Mouse (Mus musculus) heart, embryonic 14.5 days (tissue): Measurements from ENCODE around the gene Erg. TPM values are rescaled to one million over a fixed set of nuclear protein-coding genes. Genes with fewer than 3 reads are reported as not detected.

Source experiments
- ATAC-seq: fragments of 200-750 bp; cut with Nextera tagmentation; 2 replicates; pipeline ENCODE4 v1.8.0; 2017; ENCODE audit warnings: low read depth, moderate TSS enrichment; ENCODE audit not compliant: insufficient number of reproducible peaks, insufficient read depth, low FRiP score
- H3K27ac ChIP-seq, 2 experiments: fragments of 200-500 bp in 1 of 2; fragments of 300-500 bp in 1 of 2; sonication (generic) in 1 of 2; replicated peaks in 1 of 2; 2 replicates each; pipeline ENCODE4 v1.5.1; 2012 to 2014; ENCODE audit warnings: low read depth in 2 of 2, low read length in 2 of 2, control low read depth in 1 of 2, mild to moderate bottlenecking in 1 of 2, mixed read lengths in 1 of 2; ENCODE audit not compliant: control insufficient read depth in 1 of 2, insufficient read depth in 1 of 2
- H3K27me3 ChIP-seq: fragments of 300-500 bp; sonication (generic); 2 replicates; pipeline ENCODE4 v1.6.1; 2014; ENCODE audit warnings: mild to moderate bottlenecking, low read length, control low read depth; ENCODE audit not compliant: control insufficient read depth, insufficient read depth
- H3K36me3 ChIP-seq: fragments of 300-500 bp; sonication (generic); 2 replicates; pipeline ENCODE4 v1.6.1; 2014; ENCODE audit warnings: mild to moderate bottlenecking, control low read depth, low read length, mixed read lengths; ENCODE audit not compliant: control insufficient read depth, insufficient read depth
- H3K4me1 ChIP-seq, 2 experiments: fragments of 200-500 bp in 1 of 2; fragments of 300-500 bp in 1 of 2; sonication (generic) in 1 of 2; 2 replicates each; pipeline ENCODE4 v1.6.1; 2012 to 2014; ENCODE audit warnings: low read length in 2 of 2, control low read depth in 1 of 2, mixed read lengths in 1 of 2; ENCODE audit not compliant: control insufficient read depth in 2 of 2, insufficient read depth in 2 of 2
- H3K4me2 ChIP-seq: fragments of 300-500 bp; sonication (generic); 2 replicates; pipeline ENCODE4 v1.6.1; 2014; ENCODE audit warnings: mild to moderate bottlenecking, low read length
- H3K4me3 ChIP-seq, 2 experiments: fragments of 200-500 bp in 1 of 2; fragments of 300-500 bp in 1 of 2; sonication (generic) in 1 of 2; 2 replicates each; pipeline ENCODE4 v1.5.1; 2012 to 2014; ENCODE audit warnings: low read length in 2 of 2, mild to moderate bottlenecking in 2 of 2, control low read depth in 1 of 2, low read depth in 1 of 2, moderate library complexity in 1 of 2; ENCODE audit not compliant: control insufficient read depth in 1 of 2, insufficient read depth in 1 of 2
- H3K9ac ChIP-seq: fragments of 300-500 bp; sonication (generic); 2 replicates; pipeline ENCODE4 v1.6.1; 2014; ENCODE audit warnings: mild to moderate bottlenecking, low read length
- H3K9me3 ChIP-seq: fragments of 300-500 bp; sonication (generic); 2 replicates; pipeline ENCODE4 v1.6.1; 2016; ENCODE audit warnings: low read length, control low read depth; ENCODE audit not compliant: control insufficient read depth
- WGBS: fragments of 180-500 bp; shearing (Covaris S2); extraction: QIAGEN DNeasy Blood & Tissue Kit; methylation state at CpG from one replicate; pipeline ENCODE4 v1.1.7; 2014; 5-methylcytosine and 5-hydroxymethylcytosine counted together
- polyA plus RNA-seq: library from polyadenylated mRNA; unstranded; fragments of >200 nt; fragmentation: Nextera tagmentation; extraction: Ambion mirVana; gene quantifications from 2 replicates; pipeline ENCODE4 v1.2.1, GENCODE M21; 2014

The Erg gene
- polyA plus RNA-seq, 1 experiment from 2014 or later = 5.7 TPM

- Histone ChIP-seq H3K4me1 (no peaks in the 10 kb centered on the region; a peak in 1 of 4 replicates), H3K9me3 (no peaks in the 10 kb centered on the region), H3K27me3 (no peaks in the 10 kb centered on the region), H3K9ac (no peak overlapping the region), H3K4me3 (no peak overlapping the region), H3K4me2 (no peak overlapping the region), H3K27ac (no peak overlapping the region), H3K36me3 (no peaks in the 10 kb centered on the region)
- ATAC-seq = no peak
- WGBS = 35% methylated on average over 6 of the region's 6 CpGs
Measured at GRCm38 (mm10) chr16:95615579-95615978, 29.2 kb upstream of the Erg start.

- H3K9ac ChIP-seq = no peak overlapping the region
- H3K4me3 ChIP-seq = no peak overlapping the region
- H3K4me1 ChIP-seq = no peaks in the 10 kb centered on the region; a peak in 1 of 4 replicates
- no peak overlapping the region for H3K4me2 ChIP-seq
- no peak for ATAC-seq
- no peaks in the 10 kb centered on the region for H3K27me3 ChIP-seq
- no peak overlapping the region for H3K27ac ChIP-seq
- H3K36me3 ChIP-seq = no peaks in the 10 kb centered on the region
- 76% methylated on average over 2 of the region's 2 CpGs for WGBS
- no peaks in the 10 kb centered on the region for H3K9me3 ChIP-seq
Measured at GRCm38 (mm10) chr16:95614482-95614881, 28.1 kb upstream of the Erg start.

- H3K4me2 ChIP-seq = no peak overlapping the region
- 75% methylated on average over 20 of the region's 20 CpGs for WGBS
- H3K9me3 ChIP-seq = no peaks in the 10 kb centered on the region
- no peak overlapping the region for H3K9ac ChIP-seq
- ATAC-seq = no peak
- no peak overlapping the region for H3K27ac ChIP-seq
- no peaks in the 10 kb centered on the region for H3K27me3 ChIP-seq
- H3K36me3 ChIP-seq = no peaks in the 10 kb centered on the region
- H3K4me3 ChIP-seq = no peak overlapping the region
- H3K4me1 ChIP-seq = no peaks in the 10 kb centered on the region
Measured at GRCm38 (mm10) chr16:95611982-95612746, 25.8 kb upstream of the Erg start.

GRCm38 (mm10) chr16:95608624-95609023, 22.2 kb upstream of the Erg start:
- H3K9me3 ChIP-seq = no peaks in the 10 kb centered on the region
- 63% methylated on average over 7 of the region's 7 CpGs for WGBS
- no peaks in the 10 kb centered on the region for H3K36me3 ChIP-seq
- no peak for ATAC-seq
- no peak overlapping the region for H3K4me3 ChIP-seq
- no peaks in the 10 kb centered on the region for H3K4me1 ChIP-seq
- no peak overlapping the region for H3K9ac ChIP-seq
- no peak overlapping the region for H3K4me2 ChIP-seq
- H3K27me3 ChIP-seq = no peaks in the 10 kb centered on the region
- no peak overlapping the region for H3K27ac ChIP-seq

GRCm38 (mm10) chr16:95605304-95605703, 18.9 kb upstream of the Erg start:
- 16% methylated on average over 7 of the region's 7 CpGs for WGBS
- no peak for ATAC-seq
- Histone ChIP-seq H3K4me1 (no peaks in the 10 kb centered on the region), H3K27ac (no peak overlapping the region), H3K9ac (no peak overlapping the region), H3K4me3 (no peak overlapping the region), H3K36me3 (no peaks in the 10 kb centered on the region), H3K27me3 (no peaks in the 10 kb centered on the region), H3K9me3 (no peaks in the 10 kb centered on the region), H3K4me2 (no peak overlapping the region)

- Histone ChIP-seq H3K9me3 (no peaks in the 10 kb centered on the region), H3K4me2 (no peak overlapping the region), H3K9ac (no peak overlapping the region), H3K36me3 (no peaks in the 10 kb centered on the region), H3K27me3 (no peaks in the 10 kb centered on the region), H3K4me1 (no peaks in the 10 kb centered on the region), H3K27ac (no peak overlapping the region), H3K4me3 (no peak overlapping the region)
- 45% methylated on average over 5 of the region's 5 CpGs for WGBS
- no peak for ATAC-seq
Measured at GRCm38 (mm10) chr16:95602504-95602903, 16.1 kb upstream of the Erg start.

- Histone ChIP-seq H3K9me3 (no peaks in the 10 kb centered on the region), H3K27me3 (no peaks in the 10 kb centered on the region), H3K4me2 (no peak overlapping the region), H3K9ac (no peak overlapping the region), H3K4me1 (no peaks in the 10 kb centered on the region), H3K36me3 (no peaks in the 10 kb centered on the region), H3K4me3 (no peak overlapping the region), H3K27ac (no peak overlapping the region)
- 49% methylated on average over 4 of the region's 4 CpGs for WGBS
- ATAC-seq = no peak
Measured at GRCm38 (mm10) chr16:95601807-95602206, 15.4 kb upstream of the Erg start.

GRCm38 (mm10) chr16:95601219-95601580, 14.8 kb upstream of the Erg start:
- Histone ChIP-seq H3K36me3 (no peaks in the 10 kb centered on the region), H3K9ac (no peak overlapping the region), H3K27ac (no peak overlapping the region), H3K9me3 (no peaks in the 10 kb centered on the region), H3K4me3 (no peak overlapping the region), H3K27me3 (no peaks in the 10 kb centered on the region), H3K4me1 (no peaks in the 10 kb centered on the region), H3K4me2 (no peak overlapping the region)
- 81% methylated on average over 4 of the region's 4 CpGs for WGBS
- ATAC-seq = no peak
